Mouse (Mus musculus) ZHBTc4 (cell line): ENCODE data around the gene C3ar1.
A peak's percentile ranks its signal among the peaks of the same experiment; 100 is the strongest.

ENCODE experiments used
- DNase-seq: peaks from one replicate; pipeline ENCODE4 v3.0.0-alpha.2; 2011; ENCODE audit warnings: low read depth, low spot score

Gene C3ar1

DNA sequence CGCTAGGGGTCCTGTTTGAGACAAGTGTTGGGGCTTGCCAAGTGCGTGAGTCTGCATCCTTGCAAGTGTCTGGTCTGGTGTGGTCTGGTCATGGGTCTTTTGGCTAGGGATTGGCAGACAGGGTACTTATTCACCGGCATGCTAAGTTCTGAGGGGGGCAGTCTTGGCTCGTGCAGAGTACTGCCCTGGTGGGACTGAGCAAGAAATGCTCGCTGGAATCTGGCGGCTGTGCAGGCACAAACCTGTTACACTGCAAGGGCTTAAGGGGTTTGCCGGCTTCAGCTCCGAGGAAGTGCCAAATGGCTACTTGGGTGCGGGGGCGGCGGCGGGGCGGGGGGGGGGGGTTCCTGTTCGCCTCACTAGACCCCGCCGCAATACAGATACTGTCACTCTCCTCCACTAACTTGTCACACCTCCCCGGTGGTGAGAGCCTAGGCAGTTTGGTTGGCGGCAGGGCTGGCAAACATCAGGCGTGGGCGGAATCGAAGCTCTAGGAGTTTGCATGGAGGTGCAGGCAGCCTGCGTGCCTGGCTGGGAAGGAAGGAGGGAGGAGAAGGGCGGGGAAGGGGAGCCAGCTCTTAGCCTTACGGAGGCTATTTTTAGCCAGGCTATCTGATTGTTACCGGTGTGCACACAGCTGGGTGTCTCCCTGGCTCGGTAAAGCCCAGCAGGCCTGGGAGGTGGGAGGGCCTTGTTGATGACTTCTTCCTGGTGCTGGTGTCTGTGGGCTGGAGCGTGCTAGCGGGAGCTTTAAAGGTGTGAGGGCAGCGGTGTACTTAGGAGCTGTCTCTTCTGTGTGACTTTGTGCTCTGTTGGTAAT is 29.8 kb downstream of the C3ar1 start:
- peak; percentile 93 for DNase-seq

- no peak for DNase-seq
Measured at GRCm38 (mm10) chr6:122825166-122825565, 30.8 kb downstream of the C3ar1 start.

DNA sequence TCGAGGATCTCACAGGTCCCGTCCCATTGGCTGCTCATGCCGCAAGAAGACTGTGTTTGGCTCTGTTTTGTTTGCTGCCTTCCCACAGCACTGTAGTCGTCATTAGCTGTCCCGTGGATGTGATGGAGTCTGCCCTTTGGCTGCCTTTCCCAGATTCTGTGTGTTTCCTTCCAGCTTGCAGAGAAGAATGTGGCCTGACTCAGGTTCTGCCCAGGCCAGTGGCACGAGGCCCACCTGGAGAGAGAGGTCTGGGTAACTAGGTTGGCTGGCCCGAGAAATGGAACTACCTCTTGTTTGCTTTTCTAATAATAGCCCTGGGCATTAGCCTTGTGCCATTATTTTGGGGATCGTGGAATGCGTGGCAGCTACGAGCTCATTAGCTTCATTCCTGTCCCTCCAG is 31.9 kb downstream of the C3ar1 start:
- DNase-seq, result no peak

- DNase-seq, result no peak
Measured at GRCm38 (mm10) chr6:122821822-122822221, 34.1 kb downstream of the C3ar1 start.

- DNase-seq, result no peak
Measured at GRCm38 (mm10) chr6:122820799-122821650, 34.9 kb downstream of the C3ar1 start.

DNA sequence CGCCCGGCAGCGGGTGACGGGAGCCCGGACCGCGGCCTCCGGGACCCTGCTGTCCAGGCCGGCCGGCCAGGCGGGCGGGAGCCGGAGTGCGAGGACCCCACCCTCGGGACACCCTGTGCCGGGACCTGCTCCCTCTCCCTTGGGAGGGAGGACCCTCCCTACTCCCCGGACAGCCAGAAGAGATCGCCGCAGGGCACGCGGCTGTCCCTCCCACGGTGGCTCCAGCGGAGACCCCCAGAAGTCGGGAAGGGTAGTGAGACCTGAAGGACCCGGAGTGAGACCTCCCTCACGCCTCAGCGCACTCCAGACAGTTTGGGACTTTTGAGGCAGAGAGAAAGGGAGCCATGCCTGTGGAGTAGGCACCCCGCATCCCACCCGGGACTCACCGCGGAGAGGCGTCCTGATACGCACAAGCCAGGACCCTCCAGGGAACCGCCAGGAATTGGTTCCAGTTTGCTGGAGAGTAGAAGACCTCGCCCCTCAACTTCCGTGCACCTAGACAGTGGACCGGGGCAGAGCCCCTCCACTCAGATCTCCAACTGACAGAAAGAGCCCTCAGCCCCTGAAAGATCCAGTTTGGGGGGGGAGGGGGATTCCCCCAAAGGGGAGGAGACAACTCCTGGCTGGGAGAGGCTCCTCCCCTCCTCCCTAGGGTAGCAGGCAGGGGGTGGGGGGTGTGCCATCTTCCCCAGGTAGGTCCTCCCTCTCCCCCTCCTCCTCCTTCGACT is 35.7 kb downstream of the C3ar1 start:
- peak; percentile 48 for DNase-seq

DNA sequence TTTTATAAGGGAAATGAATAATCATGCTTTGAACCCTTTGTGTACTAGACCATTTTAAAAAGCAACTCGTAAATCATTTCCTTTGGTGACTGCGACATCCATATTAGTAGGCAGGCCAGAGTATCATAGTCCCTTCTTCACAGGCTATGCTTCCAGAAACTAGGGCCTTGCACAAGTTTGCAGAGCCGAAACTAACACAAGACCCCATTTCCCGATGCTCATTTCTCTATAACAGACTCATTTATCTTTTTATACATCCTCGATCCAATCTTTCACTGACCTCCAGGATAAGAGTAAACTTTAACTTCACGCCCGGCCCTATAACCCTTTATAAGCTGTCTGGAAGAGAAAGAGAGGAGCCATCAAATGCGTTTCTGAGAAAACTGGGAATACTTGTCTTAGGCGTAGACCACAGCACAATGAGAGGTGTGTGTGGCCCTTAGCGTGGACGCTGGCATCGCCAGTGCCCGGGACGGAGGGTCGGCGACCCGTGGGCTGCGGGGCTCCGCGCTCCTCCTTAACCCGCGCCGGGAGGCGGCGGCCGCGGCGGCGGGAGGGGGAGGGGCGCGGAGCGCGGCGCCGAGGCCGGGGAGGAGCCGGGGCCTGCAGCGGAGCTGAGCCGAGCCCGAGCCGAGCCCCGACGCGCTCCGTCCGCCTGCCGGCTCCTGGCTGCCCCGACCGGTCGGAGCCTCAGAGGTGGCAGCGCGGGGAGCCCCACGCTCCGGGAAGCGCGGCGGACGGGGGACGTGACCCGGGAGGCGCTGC is 36.5 kb downstream of the C3ar1 start, which contains the start of gene Foxj2:
Gene Foxj2 (plus strand): TSS at position 609 of the 765 bp plus-strand sequence.
- peak; percentile 48 for DNase-seq

GRCm38 (mm10) chr6:122813640-122814039 is 42.3 kb downstream of the C3ar1 start:
- no peak for DNase-seq

DNA sequence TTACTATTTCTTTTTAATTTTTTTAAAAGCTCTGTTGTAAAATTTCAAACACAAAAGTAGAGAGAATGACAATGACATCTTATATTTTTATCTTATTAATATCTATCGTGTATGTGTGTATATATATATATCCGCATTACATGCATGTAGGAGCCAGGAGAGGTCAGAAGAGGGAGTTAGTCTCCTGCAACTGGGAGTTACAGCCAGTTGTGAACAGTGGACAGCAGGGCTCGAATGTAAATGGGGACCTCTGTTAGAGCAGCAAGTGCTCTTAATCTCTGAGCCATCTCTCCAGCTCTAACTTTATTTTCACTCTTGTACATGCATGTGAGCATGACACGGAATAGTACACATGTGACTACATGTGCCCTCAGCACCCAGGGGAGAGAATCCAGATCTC is 43.2 kb downstream of the C3ar1 start:
- no peak for DNase-seq

- peak; percentile 75 for DNase-seq
Measured at GRCm38 (mm10) chr6:122811771-122812600, 44.0 kb downstream of the C3ar1 start.

GRCm38 (mm10) chr6:122811280-122811652 is 44.7 kb downstream of the C3ar1 start:
- DNase-seq, result peak; percentile 96

- DNase-seq, result peak; percentile 99
Measured at GRCm38 (mm10) chr6:122810615-122811279, 45.2 kb downstream of the C3ar1 start.

GRCm38 (mm10) chr6:122810022-122810614 is 45.8 kb downstream of the C3ar1 start:
- DNase-seq, result no peak

GRCm38 (mm10) chr6:122804418-122804817 is 51.5 kb downstream of the C3ar1 start:
- peak; percentile 91 for DNase-seq

DNA sequence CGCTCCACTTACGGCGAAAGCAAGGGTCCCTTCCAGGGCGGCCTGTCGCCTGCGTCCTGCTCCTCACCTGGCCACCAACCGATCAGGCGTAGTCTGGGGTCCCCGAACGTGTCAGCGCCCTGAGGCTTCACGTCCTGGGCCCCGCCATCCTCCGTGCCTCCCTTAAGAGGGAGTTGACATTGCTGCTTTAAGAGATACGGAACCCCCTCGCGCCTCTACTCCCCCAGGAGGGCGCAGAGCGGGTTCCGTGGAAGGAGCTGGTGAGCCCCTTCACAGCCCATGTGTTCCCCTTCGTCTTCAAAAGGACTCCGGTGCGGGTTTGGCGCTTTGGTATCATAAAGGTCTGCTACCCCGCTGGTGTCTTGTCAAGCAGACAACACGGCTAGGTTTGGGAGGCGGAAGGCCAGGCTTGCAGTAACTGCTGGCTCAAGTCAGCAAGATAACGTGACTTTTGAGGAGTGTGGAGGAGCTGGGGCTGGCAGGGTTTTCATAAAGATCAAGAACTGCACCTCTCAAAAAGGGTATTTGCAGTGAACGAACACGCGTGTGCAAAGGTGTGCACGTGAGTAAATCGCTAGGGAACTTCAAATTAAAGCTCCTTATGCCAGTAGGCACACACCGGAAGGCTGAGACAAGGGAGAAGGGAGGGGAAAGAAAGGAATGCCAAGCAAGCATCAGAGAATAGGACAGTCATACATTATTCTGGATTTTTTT is 54.0 kb downstream of the C3ar1 start:
- DNase-seq, result peak; percentile 61

DNA sequence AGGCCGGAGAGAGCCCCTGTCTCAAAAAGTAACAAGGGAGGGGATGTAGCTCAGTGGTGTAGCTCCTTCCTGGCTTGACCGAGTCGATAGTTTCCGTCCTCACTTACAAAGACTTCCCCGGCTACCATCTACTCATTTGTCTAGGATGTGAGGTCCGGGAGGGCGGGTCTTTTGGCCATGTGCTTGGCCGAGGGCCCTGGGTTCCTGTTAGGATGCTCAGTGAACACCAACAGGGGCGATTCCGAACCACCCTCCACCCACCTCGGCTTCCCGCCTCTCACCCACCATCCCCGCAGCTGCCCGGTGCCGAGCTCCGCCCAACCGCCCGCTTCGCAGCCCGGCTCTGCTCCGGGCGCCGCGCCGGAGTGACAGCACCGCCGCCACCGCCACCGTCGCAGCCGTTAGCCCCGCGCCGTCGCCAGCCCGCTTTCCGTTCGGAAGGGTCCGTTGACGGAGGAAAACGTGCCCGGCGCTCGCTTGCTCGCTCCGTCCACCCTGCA is 54.6 kb downstream of the C3ar1 start, which contains the start of gene Slc2a3:
Gene Slc2a3 (minus strand): TSS at position 340 of the 500 bp plus-strand sequence.
- DNase-seq, result peak; percentile 79

DNA sequence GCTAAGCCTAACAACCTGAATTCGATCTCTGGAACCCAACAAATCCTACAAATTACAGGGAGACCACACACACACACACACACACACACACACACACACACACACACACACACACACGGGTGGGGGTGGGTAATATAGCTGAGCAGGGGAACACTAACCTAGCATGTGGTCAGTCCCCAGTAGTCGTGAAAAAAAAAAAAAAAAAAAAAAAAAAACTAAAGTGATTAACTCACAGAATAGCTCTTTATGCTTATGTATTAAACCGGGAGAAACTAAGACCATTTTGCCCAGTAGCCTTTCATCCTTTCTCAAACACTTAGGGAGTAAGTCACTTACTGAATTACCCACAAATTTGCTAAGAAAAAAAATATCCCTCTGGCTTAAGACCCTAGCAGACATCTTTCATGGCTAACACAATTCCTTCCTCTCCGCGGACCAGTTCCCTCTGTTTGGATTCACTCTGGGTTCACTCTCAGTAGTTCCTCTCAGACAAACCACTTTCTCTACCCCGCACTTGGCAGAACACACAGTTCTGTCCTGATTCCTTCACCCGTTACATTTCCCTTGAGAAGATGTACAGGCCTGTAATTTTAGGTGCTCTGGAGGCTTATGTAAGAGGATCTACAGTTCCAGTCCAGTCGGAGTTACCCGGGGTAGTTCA is 55.2 kb downstream of the C3ar1 start:
- no peak for DNase-seq
